Mouse (Mus musculus): ENCODE measurements at regions not wholly inside any gene's neighbourhood (a gene's known extent, or its start where the extent isn't known, plus 50 kb on each side); places are given as distances from the start of the nearest gene placed in this dataset.

- WGBS, result 90% methylated on average over 3 of the region's 3 CpGs
- no peak overlapping the region for H3K4me2 ChIP-seq
- no peaks in the 10 kb centered on the region for H3K36me3 ChIP-seq
- no peak for ATAC-seq (ENCODE audit: low FRiP score)
- H3K9me3 ChIP-seq, result no peaks in the 10 kb centered on the region
- no peaks in the 10 kb centered on the region for H3K4me1 ChIP-seq (replicated peaks)
- H3K27me3 ChIP-seq, result no peaks in the 10 kb centered on the region
- no peak overlapping the region for H3K9ac ChIP-seq
- no peak overlapping the region for H3K27ac ChIP-seq
- H3K4me3 ChIP-seq, result no peak overlapping the region
Measured at GRCm38 (mm10) chr3:39937719-39938278, 593.3 kb upstream of the Intu start.

GRCm38 (mm10) chr3:39944581-39944980, 586.5 kb upstream of the Intu start:
- Histone ChIP-seq H3K4me1 (replicated peaks) (no peaks in the 10 kb centered on the region), H3K27me3 (no peaks in the 10 kb centered on the region), H3K36me3 (no peaks in the 10 kb centered on the region), H3K9me3 (no peaks in the 10 kb centered on the region), H3K27ac (no peak overlapping the region), H3K9ac (no peak overlapping the region), H3K4me2 (no peak overlapping the region), H3K4me3 (no peak overlapping the region)
- WGBS, result 92% methylated on average over 3 of the region's 3 CpGs
- no peak for ATAC-seq (ENCODE audit: low FRiP score)

DNA sequence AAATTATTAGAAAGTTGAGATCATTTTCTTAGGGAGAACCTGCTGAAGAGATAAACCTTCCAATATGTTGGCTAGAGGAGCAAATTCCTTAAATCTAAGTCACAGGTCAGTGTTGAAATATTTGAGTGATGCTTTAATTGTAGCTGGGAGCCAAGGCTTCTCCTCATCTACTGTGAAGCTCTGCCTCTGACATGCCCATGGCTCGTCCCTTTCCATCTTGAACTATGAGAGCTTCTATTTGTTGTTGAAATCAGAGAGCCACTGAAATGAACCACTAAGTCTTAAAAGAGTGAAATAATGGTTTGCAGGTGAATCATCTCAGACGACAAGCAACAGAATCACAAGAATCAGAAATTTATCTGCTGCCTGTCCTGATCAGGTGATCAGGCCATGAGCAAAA, 579.0 kb upstream of the Intu start:
- no peak overlapping the region for H3K4me2 ChIP-seq
- 83% methylated on average over 2 of the region's 2 CpGs for WGBS
- H3K9me3 ChIP-seq, result 0 out of 2 replicates have a peak, but pooled peaks cover 6% of the 10 kb centered on the region
- H3K9ac ChIP-seq, result no peak overlapping the region
- no peak for ATAC-seq (ENCODE audit: low FRiP score)
- H3K27ac ChIP-seq, result no peak overlapping the region
- no peaks in the 10 kb centered on the region for H3K36me3 ChIP-seq
- H3K4me3 ChIP-seq, result no peak overlapping the region
- H3K4me1 ChIP-seq (replicated peaks), result no peaks in the 10 kb centered on the region
- no peaks in the 10 kb centered on the region for H3K27me3 ChIP-seq

DNA sequence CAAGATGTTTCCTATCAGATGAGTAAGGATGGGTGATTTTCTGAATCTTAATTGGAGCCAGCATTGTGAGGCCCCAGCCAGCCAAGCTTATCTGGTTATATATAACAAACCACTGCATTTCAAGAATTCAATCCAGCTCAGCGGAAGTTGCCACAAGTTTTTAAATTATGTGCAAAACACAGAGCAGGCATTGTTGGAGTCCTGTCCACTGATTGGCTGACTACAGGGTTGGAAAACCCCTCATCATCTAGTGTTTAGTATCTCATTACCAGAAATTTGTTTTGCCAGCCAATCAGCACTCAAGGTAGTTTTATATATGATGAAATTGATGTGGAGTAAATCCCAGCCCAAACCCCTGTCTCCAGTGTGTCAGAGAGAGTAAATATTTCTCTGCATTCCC, 578.5 kb upstream of the Intu start:
- Histone ChIP-seq H3K4me2 (no peak overlapping the region), H3K27ac (no peak overlapping the region), H3K27me3 (no peaks in the 10 kb centered on the region), H3K9ac (no peak overlapping the region), H3K4me3 (no peak overlapping the region), H3K9me3 (0 out of 2 replicates have a peak, but pooled peaks cover 6% of the 10 kb centered on the region), H3K36me3 (no peaks in the 10 kb centered on the region), H3K4me1 (replicated peaks) (no peaks in the 10 kb centered on the region)
- no peak for ATAC-seq (ENCODE audit: low FRiP score)
- WGBS, result 83% methylated on average over 1 of the region's 1 CpGs

- Histone ChIP-seq H3K27me3 (no peaks in the 10 kb centered on the region), H3K4me2 (no peak overlapping the region), H3K4me1 (replicated peaks) (no peaks in the 10 kb centered on the region), H3K9me3 (peaks cover 3% of the 10 kb centered on the region; the same call in 1 of the 2 replicates), H3K9ac (no peak overlapping the region), H3K27ac (no peak overlapping the region), H3K36me3 (no peaks in the 10 kb centered on the region), H3K4me3 (no peak overlapping the region)
- WGBS, result 66% methylated on average over 7 of the region's 7 CpGs
- ATAC-seq (ENCODE audit: low FRiP score), result no peak
Measured at GRCm38 (mm10) chr3:39961836-39962640, 569.0 kb upstream of the Intu start.

DNA sequence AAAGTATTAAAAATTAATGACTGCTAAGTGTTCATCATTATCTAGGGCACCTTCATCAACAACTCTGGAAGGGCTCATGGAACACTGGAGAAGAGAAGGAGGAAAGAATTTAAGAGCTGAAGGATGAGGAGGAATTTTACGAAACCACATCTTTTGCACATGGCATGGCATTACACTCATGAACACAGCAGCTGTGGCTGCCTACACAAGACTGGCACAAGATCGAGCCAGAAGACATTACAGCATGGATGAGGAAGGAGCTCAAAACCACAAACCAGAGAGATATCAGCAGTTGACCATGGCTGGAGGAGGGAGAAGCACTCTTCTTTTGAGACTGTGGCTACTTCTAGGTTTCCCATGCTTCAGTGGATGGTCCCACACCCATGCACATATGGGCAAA, 565.7 kb upstream of the Intu start:
- whole genome bisulfite sequencing, result 97% methylated on average over 2 of the region's 2 CpGs
- no peaks in the 10 kb centered on the region for H3K4me1 ChIP-seq (replicated peaks)
- no peak overlapping the region for H3K4me3 ChIP-seq
- no peak overlapping the region for H3K9ac ChIP-seq
- no peaks in the 10 kb centered on the region for H3K36me3 ChIP-seq
- H3K4me2 ChIP-seq, result no peak overlapping the region
- ATAC-seq (ENCODE audit: low FRiP score), result no peak
- no peaks in the 10 kb centered on the region for H3K27me3 ChIP-seq
- no peak overlapping the region for H3K27ac ChIP-seq
- no peaks in the 10 kb centered on the region for H3K9me3 ChIP-seq

DNA sequence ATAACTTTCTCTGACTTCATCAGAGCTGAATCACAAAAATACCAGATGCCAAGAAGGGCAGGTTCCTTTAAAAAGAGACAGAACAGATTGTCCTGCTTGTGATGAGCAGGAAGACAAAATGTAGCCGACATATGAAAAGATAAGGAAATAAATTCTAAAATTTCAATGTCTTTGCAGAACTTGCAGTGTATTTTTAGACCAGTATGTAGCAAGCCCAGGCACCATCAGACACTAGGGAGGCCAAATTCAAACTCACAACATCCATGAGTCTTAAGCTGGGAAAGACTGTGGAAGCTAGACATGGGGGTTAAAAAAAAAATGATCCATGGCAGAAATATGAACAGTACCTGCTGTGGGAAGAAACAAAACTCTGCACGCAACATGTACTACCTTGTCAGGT, 564.7 kb upstream of the Intu start:
- H3K4me2 ChIP-seq, result no peak overlapping the region
- H3K27me3 ChIP-seq, result no peaks in the 10 kb centered on the region
- H3K27ac ChIP-seq, result no peak overlapping the region
- no peaks in the 10 kb centered on the region for H3K9me3 ChIP-seq
- H3K36me3 ChIP-seq, result no peaks in the 10 kb centered on the region
- 91% methylated on average over 2 of the region's 2 CpGs for WGBS
- ATAC-seq (ENCODE audit: low FRiP score), result no peak
- no peak overlapping the region for H3K4me3 ChIP-seq
- H3K4me1 ChIP-seq (replicated peaks), result no peaks in the 10 kb centered on the region
- H3K9ac ChIP-seq, result no peak overlapping the region

DNA sequence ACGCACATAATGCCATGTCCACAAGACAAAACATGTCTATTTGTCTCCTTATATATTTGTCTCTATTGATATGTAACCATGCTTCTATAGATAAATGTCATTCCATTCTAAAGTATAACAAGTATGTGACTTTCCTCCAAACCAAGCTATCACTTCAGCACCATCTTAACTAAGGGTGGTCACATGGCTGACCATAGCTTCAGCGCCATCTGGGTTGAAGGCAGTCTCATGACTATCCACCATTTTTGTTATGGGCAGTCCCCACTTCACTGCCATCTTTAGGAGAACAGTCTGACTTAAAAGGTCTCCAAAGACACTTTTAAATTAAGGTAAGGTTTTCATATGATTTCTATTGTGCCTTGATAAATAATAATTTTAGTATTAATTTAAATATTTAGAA, 554.1 kb upstream of the Intu start:
- WGBS, result 93% methylated on average over 2 of the region's 2 CpGs
- Histone ChIP-seq H3K9ac (no peak overlapping the region), H3K27me3 (no peaks in the 10 kb centered on the region), H3K9me3 (peaks cover 6% of the 10 kb centered on the region; the same call in 1 of the 2 replicates), H3K4me2 (no peak overlapping the region), H3K27ac (no peak overlapping the region), H3K36me3 (no peaks in the 10 kb centered on the region), H3K4me3 (no peak overlapping the region), H3K4me1 (replicated peaks) (no peaks in the 10 kb centered on the region)
- ATAC-seq (ENCODE audit: low FRiP score), result no peak

DNA sequence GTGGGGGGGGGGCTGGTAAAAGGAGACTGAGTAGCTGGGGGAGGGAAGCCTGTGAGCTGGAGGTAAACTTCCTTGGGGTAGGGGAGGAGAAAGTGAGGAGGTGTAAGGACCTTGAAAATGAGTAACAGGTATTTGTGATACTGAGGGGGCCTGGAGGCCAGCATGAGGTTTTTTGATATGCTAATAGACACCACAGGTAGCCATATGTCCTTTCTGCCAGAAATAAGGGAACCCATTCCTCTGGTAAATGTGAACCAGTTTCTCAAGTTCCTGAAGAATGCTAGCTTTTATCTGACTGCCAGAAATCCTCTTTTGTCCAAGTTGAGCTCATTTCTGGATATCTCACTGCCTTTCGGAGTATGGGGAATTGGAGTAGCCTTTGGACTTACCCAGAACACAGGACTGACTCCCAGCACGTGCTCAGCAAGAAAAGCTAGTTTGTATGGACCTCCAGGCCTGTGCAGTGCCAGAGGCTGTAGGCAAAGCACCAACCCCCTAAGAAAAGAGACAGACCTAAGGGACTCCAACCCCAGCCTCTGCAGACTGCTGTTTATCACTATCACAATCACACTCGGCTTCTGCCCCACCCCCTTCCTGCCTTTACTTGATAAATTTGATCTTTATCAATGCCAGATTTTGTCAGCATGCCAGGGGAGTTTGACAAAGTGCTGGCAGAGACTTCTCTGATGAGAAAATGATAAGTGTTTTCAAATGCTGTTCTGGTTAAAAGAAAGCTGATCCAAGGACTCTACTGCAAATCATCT, 552.0 kb upstream of the Intu start:
- 25% methylated on average over 3 of the region's 3 CpGs for WGBS
- H3K27ac ChIP-seq, result no peak overlapping the region
- no peak for ATAC-seq (ENCODE audit: low FRiP score)
- no peaks in the 10 kb centered on the region for H3K36me3 ChIP-seq
- no peaks in the 10 kb centered on the region for H3K27me3 ChIP-seq
- H3K4me2 ChIP-seq, result no peak overlapping the region
- no peaks in the 10 kb centered on the region for H3K4me1 ChIP-seq (replicated peaks)
- no peak overlapping the region for H3K4me3 ChIP-seq
- H3K9me3 ChIP-seq, result no peaks in the 10 kb centered on the region
- no peak overlapping the region for H3K9ac ChIP-seq

- no peak overlapping the region for H3K4me3 ChIP-seq
- H3K36me3 ChIP-seq, result no peaks in the 10 kb centered on the region
- H3K9me3 ChIP-seq, result no peaks in the 10 kb centered on the region
- H3K4me2 ChIP-seq, result no peak overlapping the region
- H3K27ac ChIP-seq, result no peak overlapping the region
- ATAC-seq (ENCODE audit: low FRiP score), result no peak
- no peak overlapping the region for H3K9ac ChIP-seq
- H3K27me3 ChIP-seq, result no peaks in the 10 kb centered on the region
- H3K4me1 ChIP-seq (replicated peaks), result no peaks in the 10 kb centered on the region
Measured at GRCm38 (mm10) chr3:39982656-39983055, 548.4 kb upstream of the Intu start.

DNA sequence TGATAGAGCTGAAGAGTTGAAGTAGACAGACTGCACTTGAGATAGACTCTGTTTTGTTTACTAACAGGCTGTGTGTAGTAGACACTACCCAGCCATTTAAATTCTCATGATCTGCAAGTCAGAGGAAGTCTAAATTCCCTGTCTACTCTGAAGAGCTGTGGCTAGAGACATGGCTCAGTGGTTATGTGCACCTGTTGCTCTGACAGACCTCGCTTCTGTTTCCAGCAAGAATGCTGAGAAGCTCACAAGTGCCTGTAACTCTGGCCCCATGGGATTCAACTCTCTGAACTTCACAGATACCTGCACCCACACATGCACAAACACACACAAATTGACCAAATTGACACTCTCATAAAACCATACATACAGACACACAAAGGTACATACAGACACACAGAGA, 543.4 kb upstream of the Intu start:
- H3K27ac ChIP-seq, result no peak overlapping the region
- H3K4me2 ChIP-seq, result no peak overlapping the region
- peaks cover 3% of the 10 kb centered on the region; the same call in 1 of the 2 replicates for H3K9me3 ChIP-seq
- no peak for ATAC-seq (ENCODE audit: low FRiP score)
- H3K36me3 ChIP-seq, result no peaks in the 10 kb centered on the region
- H3K27me3 ChIP-seq, result no peaks in the 10 kb centered on the region
- no peak overlapping the region for H3K9ac ChIP-seq
- H3K4me1 ChIP-seq (replicated peaks), result no peaks in the 10 kb centered on the region
- 96% methylated on average over 1 of the region's 1 CpGs for WGBS
- no peak overlapping the region for H3K4me3 ChIP-seq

DNA sequence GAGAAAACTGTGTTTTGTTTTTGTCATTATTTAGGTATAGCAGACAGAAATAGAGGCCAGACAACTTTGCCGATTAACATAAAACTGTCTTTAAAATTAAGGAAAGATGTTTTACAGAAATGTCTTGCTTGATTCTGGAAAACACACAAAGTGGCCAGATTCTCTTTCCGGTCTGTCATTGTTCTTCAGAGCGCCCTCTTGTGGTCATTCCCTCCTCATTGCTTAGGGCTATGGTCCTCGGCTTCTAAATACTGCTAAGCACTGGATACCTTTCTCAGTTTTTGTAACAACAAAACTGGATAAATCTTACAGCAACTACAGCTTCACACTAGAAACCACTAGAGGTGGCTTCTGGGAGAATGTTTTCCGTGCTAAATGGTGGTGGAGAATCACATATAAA, 532.5 kb upstream of the Intu start:
- no peak overlapping the region for H3K27ac ChIP-seq
- H3K36me3 ChIP-seq, result no peaks in the 10 kb centered on the region
- no peak overlapping the region for H3K4me3 ChIP-seq
- H3K9ac ChIP-seq, result no peak overlapping the region
- no peaks in the 10 kb centered on the region for H3K27me3 ChIP-seq
- no peak overlapping the region for H3K4me2 ChIP-seq
- no peak for ATAC-seq (ENCODE audit: low FRiP score)
- no peaks in the 10 kb centered on the region for H3K9me3 ChIP-seq
- H3K4me1 ChIP-seq (replicated peaks), result no peaks in the 10 kb centered on the region
- 45% methylated on average over 5 of the region's 5 CpGs for WGBS
